In genomic region chr7:6155901-6156411, GRCm38 (mm10) we compare ENCODE assay signal across 8 mouse cellular contexts. TPM values are rescaled to one million over a fixed set of nuclear protein-coding genes. Genes with fewer than 3 reads are reported as not detected.
DNase-seq lines count a peak whose midpoint lies in the region; ATAC-seq and TF ChIP-seq lines count a peak whose summit lies in the region.

Zfp787 (minus strand) TSS chr7:6155997.

- no peak for TF ChIP-seq POLR2A in testis, adult 2 months (IDR thresholded peaks at IDR 0.05; ENCODE audit: control insufficient read depth, low read depth, low read length)

- no peaks in the 10 kb centered on the region for H3K36me3 ChIP-seq in forebrain, embryonic 12.5 days (replicated peaks)
- no peaks in the 10 kb centered on the region for H3K36me3 ChIP-seq in heart, postnatal 0 days (replicated peaks; ENCODE audit: control insufficient read depth, insufficient read depth, low read length)
- H3K36me3 ChIP-seq in liver, embryonic 16.5 days (ENCODE audit: control insufficient read depth, insufficient read depth): no peaks in the 10 kb centered on the region
- no peaks in the 10 kb centered on the region for H3K36me3 ChIP-seq in neural tube, embryonic 13.5 days
- H3K36me3 ChIP-seq in testis, adult 2 months (ENCODE audit: control insufficient read depth, insufficient read depth, low read length): no peaks in the 10 kb centered on the region

- peak; percentile 80 to 81 for DNase-seq in CD8-positive naive resting alpha-beta T cell, adult 2 months (ENCODE audit: low read depth in 2 of 2, low spot score in 2 of 2)
- DNase-seq in c-Kit-positive CD71-positive TER-119-negative erythroid progenitor cells, embryonic 14.5 days (ENCODE audit: low read depth): peak; percentile 64
- DNase-seq in heart, postnatal 0 days (ENCODE audit: low spot score): peak; percentile 96
- peak; percentile 97 to 99 for DNase-seq in kidney, postnatal 4 days

- H3K4me3 ChIP-seq in forebrain, embryonic 12.5 days (replicated peaks): peak within 1 kb of the TSS; percentile 83
- peak within 1 kb of the TSS; percentile 77 for H3K4me3 ChIP-seq in heart, postnatal 0 days (ENCODE audit: low read depth, low read length)
- peak within 1 kb of the TSS; percentile 82 for H3K4me3 ChIP-seq in liver, embryonic 16.5 days (ENCODE audit: low read depth, low read length)
- H3K4me3 ChIP-seq in neural tube, embryonic 13.5 days: peak within 1 kb of the TSS; percentile 83
- H3K4me3 ChIP-seq in testis, adult 2 months (ENCODE audit: control insufficient read depth, low read depth, low read length): peak within 1 kb of the TSS; percentile 93

- H3K4me2 ChIP-seq in forebrain, embryonic 12.5 days: peak within 1 kb of the TSS; percentile 89
- peak within 1 kb of the TSS; percentile 66 for H3K4me2 ChIP-seq in heart, postnatal 0 days (ENCODE audit: low read depth, low read length)
- peak within 1 kb of the TSS; percentile 79 for H3K4me2 ChIP-seq in liver, embryonic 16.5 days (ENCODE audit: low read depth, low read length)
- peak within 1 kb of the TSS; percentile 96 for H3K4me2 ChIP-seq in neural tube, embryonic 13.5 days

- WGBS in forebrain, embryonic 12.5 days: under 1% methylated on average over 51 of the region's 54 CpGs
- WGBS in heart, postnatal 0 days: under 1% methylated on average over 50 of the region's 54 CpGs
- WGBS in liver, embryonic 16.5 days (ENCODE audit: insufficient replicate concordance): under 1% methylated on average over 50 of the region's 54 CpGs
- WGBS in neural tube, embryonic 13.5 days: under 1% methylated on average over 49 of the region's 54 CpGs

- no peaks in the 10 kb centered on the region for H3K9me3 ChIP-seq in forebrain, embryonic 12.5 days
- H3K9me3 ChIP-seq in heart, postnatal 0 days (replicated peaks; ENCODE audit: control insufficient read depth, low read length): no peaks in the 10 kb centered on the region
- no peaks in the 10 kb centered on the region for H3K9me3 ChIP-seq in liver, embryonic 16.5 days (replicated peaks; ENCODE audit: control insufficient read depth, low read length)
- H3K9me3 ChIP-seq in neural tube, embryonic 13.5 days: no peaks in the 10 kb centered on the region

- H3K9ac ChIP-seq in forebrain, embryonic 12.5 days: peak within 1 kb of the TSS; percentile 91
- H3K9ac ChIP-seq in heart, postnatal 0 days (replicated peaks; ENCODE audit: low read depth, low read length): peak within 1 kb of the TSS; percentile 88
- H3K9ac ChIP-seq in liver, embryonic 16.5 days (ENCODE audit: low read depth, low read length): peak within 1 kb of the TSS; percentile 86
- H3K9ac ChIP-seq in neural tube, embryonic 13.5 days: peak within 1 kb of the TSS; percentile 92

- peak; percentile 93 for TF ChIP-seq EP300 in heart, postnatal 0 days (IDR thresholded peaks at IDR 0.05; ENCODE audit: low read depth)

- ATAC-seq in forebrain, embryonic 12.5 days (ENCODE audit: low FRiP score): peak; percentile 98
- peak; percentile 92 for ATAC-seq in heart, postnatal 0 days (ENCODE audit: insufficient read depth, low read depth)
- ATAC-seq in liver, embryonic 16.5 days (ENCODE audit: low read depth): peak; percentile 84
- peak; percentile 98 for ATAC-seq in neural tube, embryonic 13.5 days (ENCODE audit: low read depth)

- no peak for TF ChIP-seq CTCF in heart, postnatal 0 days (IDR thresholded peaks at IDR 0.05; ENCODE audit: low read depth)
- TF ChIP-seq CTCF in testis, adult 2 months (IDR thresholded peaks at IDR 0.05; ENCODE audit: control insufficient read depth, insufficient read depth, insufficient replicate concordance, low read depth, low read length): no peak

- peak within 1 kb of the TSS; percentile 90 for H3K27ac ChIP-seq in forebrain, embryonic 12.5 days
- H3K27ac ChIP-seq in heart, postnatal 0 days (ENCODE audit: low read depth): peak within 1 kb of the TSS; percentile 94
- H3K27ac ChIP-seq in liver, embryonic 16.5 days (ENCODE audit: low read length): peak within 1 kb of the TSS; percentile 89
- peak within 1 kb of the TSS; percentile 97 for H3K27ac ChIP-seq in neural tube, embryonic 13.5 days (replicated peaks)
- H3K27ac ChIP-seq in testis, adult 2 months (ENCODE audit: control insufficient read depth, insufficient read depth, low read depth, low read length): peak within 1 kb of the TSS; percentile 98

- peaks cover 25% of the 10 kb centered on the region for H3K4me1 ChIP-seq in forebrain, embryonic 12.5 days
- peaks cover 46% of the 10 kb centered on the region for H3K4me1 ChIP-seq in heart, postnatal 0 days (ENCODE audit: control insufficient read depth, insufficient read depth)
- peaks cover 48% of the 10 kb centered on the region for H3K4me1 ChIP-seq in liver, embryonic 16.5 days (ENCODE audit: control insufficient read depth, low read depth, low read length)
- H3K4me1 ChIP-seq in neural tube, embryonic 13.5 days (replicated peaks): peaks cover 42% of the 10 kb centered on the region
- peaks cover 15% of the 10 kb centered on the region for H3K4me1 ChIP-seq in testis, adult 2 months (ENCODE audit: control insufficient read depth, insufficient read depth, low read length)

- no peaks in the 10 kb centered on the region for H3K27me3 ChIP-seq in forebrain, embryonic 12.5 days
- no peaks in the 10 kb centered on the region for H3K27me3 ChIP-seq in heart, postnatal 0 days (ENCODE audit: control insufficient read depth, insufficient read depth, low read length)
- no peaks in the 10 kb centered on the region for H3K27me3 ChIP-seq in liver, embryonic 16.5 days (ENCODE audit: control insufficient read depth, insufficient read depth, low read depth, low read length)
- H3K27me3 ChIP-seq in neural tube, embryonic 13.5 days: no peaks in the 10 kb centered on the region
- H3K27me3 ChIP-seq in testis, adult 2 months (ENCODE audit: control insufficient read depth, insufficient read depth, low read length): no peaks in the 10 kb centered on the region

RNA-seq across cellular contexts. Expression of gene Zfp787, which starts in this region (rescaled TPM):
- polyA plus RNA-seq in forebrain, embryonic 12.5 days (2016; fragmentation: Nextera tagmentation; extraction: Ambion mirVana): 27.8 and 30.9 TPM in 2 replicates
- 84.1 and 86.2 TPM in 2 replicates for total RNA-seq in heart, postnatal 0 days (2014; rRNA removed; ENCODE audit: low replicate concordance)
- 37.6 and 38.5 TPM in 2 replicates for polyA plus RNA-seq in heart, postnatal 0 days (2015; fragmentation: Nextera tagmentation; extraction: Ambion mirVana)
- polyA plus RNA-seq in liver, embryonic 16.5 days (2015; fragmentation: Nextera tagmentation; extraction: Ambion mirVana): 9.7 and 10.0 TPM in 2 replicates
- polyA plus RNA-seq in neural tube, embryonic 13.5 days (2015; fragmentation: Nextera tagmentation; extraction: Ambion mirVana): 23.0 and 23.7 TPM in 2 replicates
- polyA plus RNA-seq in testis, adult 2 months (2012; rRNA removed): 41.0 and 45.8 TPM in 2 replicates

Comparison
In these comparisons a context has a peak if more than half of its experiments do, and no peak if none do; other contexts are left out.
1. Peak in every context shown above with its lines: DNase-seq, ATAC-seq, H3K4me3 ChIP-seq and H3K27ac ChIP-seq.